Mouse (Mus musculus): ENCODE results near the gene Tdg.

DNA sequence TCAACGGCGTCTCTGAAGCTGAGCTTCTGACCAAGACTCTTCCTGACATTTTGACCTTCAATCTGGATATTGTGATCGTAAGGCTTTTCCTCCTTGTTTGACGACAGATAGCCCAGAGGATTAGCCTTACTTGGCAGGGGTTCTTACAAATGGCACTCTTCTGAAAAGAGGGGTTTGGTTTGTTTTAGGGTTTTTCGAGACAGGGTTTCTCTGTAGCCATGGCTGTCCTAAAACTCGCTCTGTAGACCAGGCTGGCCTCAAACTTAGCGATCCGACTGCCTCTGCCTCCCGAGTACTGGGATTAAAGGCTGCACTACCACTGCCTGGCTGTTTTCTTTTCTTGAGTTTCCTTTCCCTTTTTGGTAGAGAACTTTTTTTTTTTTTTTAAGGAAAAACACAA is 11.9 kb downstream of the Tdg start:
- TF ChIP-seq CTCF (IDR thresholded peaks at IDR 0.05; ENCODE audit: low read depth), result no peak
- TF ChIP-seq EP300 (IDR thresholded peaks at IDR 0.05; ENCODE audit: low read depth), result no peak
